In genomic region chr2:28525943-28526876, GRCm38 (mm10) we compare ENCODE assay signal across 10 mouse cellular contexts. TPM values are rescaled to one million over a fixed set of nuclear protein-coding genes. Genes with fewer than 3 reads are reported as not detected.
DNase-seq lines count a peak whose midpoint lies in the region; ATAC-seq lines count a peak whose summit lies in the region.
"Had no signal": no experiment of that assay in that cellular context is flagged by ENCODE, and none has a peak within 500 bp of the region (broad histone marks: within the 10 kb centered on the region; RNA-seq: fewer than 3 reads in every experiment).

No protein-coding gene starts in this region.

- WGBS in stomach, embryonic 14.5 days, result 31% methylated on average over 12 of the region's 12 CpGs

- no peak overlapping the region for H3K4me3 ChIP-seq in stomach, embryonic 14.5 days (ENCODE audit: low read depth, low read length)

- peak; percentile 57 for DNase-seq in embryo, embryonic 10 days (ENCODE audit: low spot score)
- DNase-seq in embryo, embryonic 9.5 days (ENCODE audit: extremely low spot score), result no peak
- DNase-seq in CD4-positive helper T cell, adult 2 months (ENCODE audit: low read depth, low spot score), result peak; percentile 78
- peak; percentile 36 for DNase-seq in heart, postnatal 4 days
- peak; percentile 59 for DNase-seq in lung, postnatal 10 days
- DNase-seq in left cerebral cortex, postnatal 14 days (ENCODE audit: low spot score in 2 of 2), result no peak

- no peaks in the 10 kb centered on the region for H3K9me3 ChIP-seq in stomach, embryonic 14.5 days (ENCODE audit: control insufficient read depth, low read depth, low read length)
- H3K9me3 ChIP-seq: G1E had no signal

- peaks cover 39% of the 10 kb centered on the region for H3K4me1 ChIP-seq in stomach, embryonic 14.5 days (ENCODE audit: control insufficient read depth, insufficient read depth, low read length)

- no peaks in the 10 kb centered on the region for H3K27me3 ChIP-seq in stomach, embryonic 14.5 days (ENCODE audit: control insufficient read depth, insufficient read depth, low read length)

- H3K36me3 ChIP-seq in stomach, embryonic 14.5 days (ENCODE audit: control insufficient read depth, insufficient read depth, low read length), result no peaks in the 10 kb centered on the region
- H3K36me3 ChIP-seq: G1E had no signal

- no peak overlapping the region; the same call in 1 of the 2 replicates for H3K4me2 ChIP-seq in stomach, embryonic 14.5 days (replicated peaks; ENCODE audit: low read depth, low read length)

- intact Hi-C loops in left cerebral cortex, postnatal 14 days (cut with DNase I), result no loop called here

- peak overlapping the region; percentile 82 for H3K27ac ChIP-seq in stomach, embryonic 14.5 days (ENCODE audit: low read length)

- H3K9ac ChIP-seq in stomach, embryonic 14.5 days (replicated peaks; ENCODE audit: low read depth, low read length), result no peak overlapping the region

- peak; percentile 56 for ATAC-seq in common myeloid progenitor, adult 5-6 weeks (replicated peaks; ENCODE audit: low read depth, poor library complexity, severe bottlenecking)
- 0 out of 2 replicates have a peak, but pooled peaks have one; percentile 2 for ATAC-seq in stomach, embryonic 14.5 days (ENCODE audit: insufficient number of reproducible peaks, insufficient read depth, low FRiP score, low read depth)

RNA-seq across cellular contexts. Expression of gene Ralgds, which starts 13.3 kb away (rescaled TPM):
- total RNA-seq in common myeloid progenitor, adult 5-6 weeks (2017), result 3.7 and 4.3 TPM in 2 replicates
- 10 to 100 TPM; 23.9 to 26.0 TPM for total RNA-seq in heart, postnatal 4 days (2021)
- polyA plus RNA-seq in stomach, embryonic 14.5 days (2014; fragmentation: Nextera tagmentation; extraction: Ambion mirVana), result 36.2 and 38.6 TPM in 2 replicates
- total RNA-seq in left cerebral cortex, postnatal 14 days (2021), result 100 to 1,000 TPM; 119 TPM

RNA-seq across cellular contexts. Expression of gene Gm10134, which starts 20.3 kb away (rescaled TPM):
- not detected in 2 replicates for total RNA-seq in common myeloid progenitor, adult 5-6 weeks (2017)
- 1 to 10 TPM in 1 of 2 experiments, not detected in 1; 1.2 TPM for total RNA-seq in heart, postnatal 4 days (2021)
- 6.6 and 7.5 TPM in 2 replicates for polyA plus RNA-seq in stomach, embryonic 14.5 days (2014; fragmentation: Nextera tagmentation; extraction: Ambion mirVana)
- total RNA-seq in left cerebral cortex, postnatal 14 days (2021), result 1 to 10 TPM; 1.1 to 1.5 TPM
- total RNA-seq: G1E had no signal
- polyA plus RNA-seq: G1E had no signal

RNA-seq across cellular contexts. Expression of gene Gbgt1, which starts 29.5 kb away (rescaled TPM):
- total RNA-seq in common myeloid progenitor, adult 5-6 weeks (2017), result not detected in 2 replicates
- 1 to 10 TPM in 1 of 2 experiments, under 1 TPM in 1; 0.83 to 1.8 TPM for total RNA-seq in heart, postnatal 4 days (2021)
- polyA plus RNA-seq in stomach, embryonic 14.5 days (2014; fragmentation: Nextera tagmentation; extraction: Ambion mirVana), result 2.9 and 3.1 TPM in 2 replicates
- total RNA-seq in left cerebral cortex, postnatal 14 days (2021), result 1 to 10 TPM; 1.6 to 2.5 TPM
- total RNA-seq: G1E had no signal
- polyA plus RNA-seq: G1E had no signal

RNA-seq across cellular contexts. Expression of gene Cel, which starts 37.0 kb away (rescaled TPM):
- total RNA-seq in common myeloid progenitor, adult 5-6 weeks (2017), result not detected in 2 replicates
- not detected for total RNA-seq in heart, postnatal 4 days (2021)
- 28.9 TPM in 1 of 2 replicates, not detected in the other for polyA plus RNA-seq in stomach, embryonic 14.5 days (2014; fragmentation: Nextera tagmentation; extraction: Ambion mirVana)
- not detected for total RNA-seq in left cerebral cortex, postnatal 14 days (2021)
- total RNA-seq: G1E; left cerebral cortex, adult 8-10 months had no signal
- polyA plus RNA-seq: G1E had no signal

RNA-seq across cellular contexts. Expression of gene Gtf3c5, which starts 57.3 kb away (rescaled TPM):
- total RNA-seq in common myeloid progenitor, adult 5-6 weeks (2017), result 9.7 and 19.0 TPM in 2 replicates
- total RNA-seq in heart, postnatal 4 days (2021), result 10 to 100 TPM; 17.8 to 18.3 TPM
- 29.0 and 30.5 TPM in 2 replicates for polyA plus RNA-seq in stomach, embryonic 14.5 days (2014; fragmentation: Nextera tagmentation; extraction: Ambion mirVana)
- 10 to 100 TPM; 15.8 to 17.6 TPM for total RNA-seq in left cerebral cortex, postnatal 14 days (2021)

Comparison
In these comparisons a context has a peak if more than half of its experiments do, and no peak if none do; other contexts are left out.
1. DNase-seq: peak in embryo, embryonic 10 days (single experiment), CD4-positive helper T cell, adult 2 months (single experiment), heart, postnatal 4 days (single experiment) and lung, postnatal 10 days (single experiment); none in embryo, embryonic 9.5 days (single experiment) and left cerebral cortex, postnatal 14 days (0 of 2).
2. RNA of gene Ralgds, which starts 13.3 kb away (total RNA-seq): 119 TPM in left cerebral cortex, postnatal 14 days; 23.9 to 26.0 TPM in heart, postnatal 4 days and 3.7 to 4.3 TPM in common myeloid progenitor, adult 5-6 weeks; every median in the first group is over 4 times any median in the second.